Mouse (Mus musculus) heart, postnatal 0 days (tissue): Measurements from ENCODE around the gene Pfdn6.

ENCODE experiments used
- CTCF ChIP-seq: IDR thresholded peaks from 2 replicates; pipeline ENCODE4 v1.5.1; 2016; ENCODE audit warnings: antibody characterized with exemption, control low read depth, low read depth
- EP300 ChIP-seq: IDR thresholded peaks from 2 replicates; pipeline ENCODE4 v1.6.1; 2016; ENCODE audit warnings: antibody characterized with exemption, low read depth

GRCm38 (mm10) chr17:33890533-33891059 lies 49.5 kb downstream of the Pfdn6 start, which contains the start of gene Kifc1:
- TF ChIP-seq EP300 (peak; percentile 86), CTCF (peak; percentile 99)
